Mouse (Mus musculus) left cerebral cortex, adult 18-20 months (tissue): Measurements from ENCODE around the gene Ctbp1. TPM values are rescaled to one million over a fixed set of nuclear protein-coding genes. Genes with fewer than 3 reads are reported as not detected.

Experiments used
- DNase-seq, 2 experiments: peaks; one replicate each; pipeline ENCODE4 v3.0.0; 2021 to 2022; ENCODE audit warnings: low spot score in 2 of 2, mixed read lengths in 1 of 2
- total RNA-seq, 2 experiments: library from RNA; stranded (reverse); gene quantifications; 2 replicates each; pipeline ENCODE4 v1.2.3; 2021

The Ctbp1 gene
- total RNA-seq, 2 experiments from 2014 or later = 340 to 348 TPM

DNA sequence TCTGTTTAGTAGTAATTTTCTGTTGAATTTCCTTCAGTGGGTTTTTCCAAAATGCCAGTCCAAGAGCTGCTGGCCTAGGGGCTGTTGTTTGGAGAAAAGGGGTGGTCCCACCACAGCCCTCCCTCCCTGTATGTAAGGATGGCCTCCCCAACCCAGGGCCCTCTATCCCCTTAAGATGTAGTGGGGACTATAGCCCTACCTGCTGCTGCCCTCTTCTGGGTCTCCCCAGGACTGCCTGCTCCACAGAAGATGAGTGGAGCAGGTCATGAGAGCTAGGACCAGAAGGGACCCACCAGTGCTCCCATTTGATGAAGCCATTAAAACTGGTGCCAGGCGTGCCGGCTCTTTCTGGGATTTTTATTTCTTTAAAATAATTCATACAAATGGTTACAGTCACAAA is 27.4 kb downstream of the Ctbp1 start:
- DNase-seq = no peak

DNA sequence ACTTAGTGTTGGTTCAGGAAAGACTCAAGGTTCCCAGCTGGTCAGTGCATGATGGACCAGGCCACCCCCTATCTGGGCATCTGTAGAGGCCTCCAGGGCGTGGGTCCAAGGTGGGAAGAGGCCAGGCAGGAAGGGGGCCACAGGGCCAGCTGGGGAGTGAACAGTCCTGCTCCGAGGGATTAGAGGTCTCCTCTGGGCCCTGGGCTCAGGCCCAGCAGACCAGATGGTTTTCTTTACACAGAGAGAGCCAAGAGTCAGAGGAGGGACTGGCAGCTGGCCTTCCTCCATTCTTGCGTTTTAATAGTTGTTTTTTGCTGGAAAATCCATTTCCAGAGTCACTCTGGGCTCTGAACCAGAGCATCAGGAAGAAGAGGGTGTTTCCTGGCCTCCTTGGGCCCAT is 29.1 kb downstream of the Ctbp1 start:
- DNase-seq = peak; percentile 12 to 39

DNA sequence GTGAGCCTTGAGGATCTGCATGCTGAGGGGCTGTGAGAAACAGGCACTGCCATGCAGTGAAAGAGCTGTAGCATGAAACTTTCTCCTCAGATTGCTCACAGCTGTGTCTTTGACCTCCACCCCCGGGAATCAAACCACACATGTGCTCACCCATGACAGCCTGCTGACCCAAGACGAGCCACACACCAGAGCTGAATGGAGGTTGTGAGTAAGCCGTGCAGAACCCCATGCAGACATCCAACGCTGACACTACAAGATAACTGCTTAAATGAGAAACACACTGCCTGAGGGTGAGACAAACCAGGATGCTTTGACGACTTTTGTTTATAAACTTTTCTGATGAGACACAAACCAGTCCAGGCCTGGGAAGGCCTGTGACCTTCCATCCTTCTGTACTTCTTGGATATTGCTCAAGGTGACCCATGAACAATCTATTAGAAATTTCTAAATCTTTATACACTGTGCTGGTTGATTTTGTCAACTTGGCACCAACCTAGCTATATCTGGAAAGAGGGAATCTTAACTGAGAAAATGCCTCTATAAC is 30.3 kb downstream of the Ctbp1 start:
- no peak for DNase-seq

DNA sequence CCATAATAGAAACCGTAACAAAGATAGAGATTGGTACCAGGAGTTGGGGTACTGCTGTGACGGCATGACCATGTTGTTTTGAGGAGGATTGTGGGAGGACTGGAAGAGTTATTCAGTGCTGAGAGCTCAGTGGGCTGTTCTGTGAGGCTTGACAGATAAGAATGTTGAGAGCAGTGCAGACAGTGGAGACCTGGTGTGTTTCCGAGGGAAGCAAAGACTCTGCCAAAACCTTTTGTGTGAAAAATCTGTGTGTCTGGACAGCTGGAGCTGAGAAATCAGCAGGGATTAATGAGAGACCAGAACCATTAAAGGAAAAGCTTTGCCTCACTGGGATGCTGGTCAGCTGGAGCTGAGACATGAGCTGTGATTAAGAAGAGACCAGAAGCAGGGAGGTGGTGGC is 34.9 kb downstream of the Ctbp1 start:
- DNase-seq = no peak

DNA sequence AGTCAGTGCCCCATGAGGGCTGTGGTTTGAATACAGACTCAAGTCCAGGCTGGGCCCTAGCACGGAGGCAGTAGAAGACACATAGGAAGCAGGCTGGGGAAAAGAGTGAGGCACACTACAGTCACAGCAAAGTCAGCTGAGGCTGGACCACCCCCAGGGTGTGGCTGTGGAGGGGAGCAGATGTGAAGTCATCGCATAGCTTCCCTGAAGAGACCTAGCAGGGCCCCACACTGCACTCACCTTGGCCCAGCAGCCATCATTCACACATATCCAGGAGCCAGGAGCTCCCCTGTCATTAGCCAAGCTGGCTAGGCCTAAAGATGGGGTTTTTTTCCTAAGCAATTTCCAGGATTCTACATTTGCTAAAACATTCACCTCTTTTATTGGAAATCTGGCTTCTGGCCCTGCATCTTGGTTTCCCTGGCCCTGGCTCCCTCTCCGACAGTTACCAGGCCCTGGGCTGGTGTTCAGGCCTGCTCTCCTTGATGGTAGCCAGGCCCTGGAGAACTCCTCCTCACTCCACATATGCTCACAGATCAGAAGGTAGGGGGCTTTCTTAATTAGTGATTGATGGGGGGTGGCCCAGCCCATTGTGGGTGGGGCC is 35.6 kb downstream of the Ctbp1 start:
- DNase-seq = no peak

DNA sequence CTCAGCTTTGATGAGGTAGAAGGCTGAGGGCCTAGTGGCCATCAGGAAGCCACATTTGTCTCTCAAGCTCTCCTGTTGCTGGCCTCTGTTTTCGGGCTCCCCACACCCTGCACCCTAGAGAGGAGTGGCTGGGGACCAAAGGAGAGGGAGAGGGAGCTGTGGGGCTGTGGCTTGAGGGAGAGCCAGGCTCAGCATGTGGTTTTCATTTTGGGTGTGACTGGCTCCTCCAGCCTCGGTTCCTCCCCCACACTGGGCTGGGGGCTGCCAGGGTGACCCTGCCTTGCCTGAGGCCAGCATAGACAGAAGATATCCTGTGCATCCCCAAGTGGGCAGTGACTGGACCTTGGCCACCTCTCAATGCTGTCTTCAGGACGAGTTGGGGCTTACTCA is 36.5 kb downstream of the Ctbp1 start:
- DNase-seq = no peak

DNA sequence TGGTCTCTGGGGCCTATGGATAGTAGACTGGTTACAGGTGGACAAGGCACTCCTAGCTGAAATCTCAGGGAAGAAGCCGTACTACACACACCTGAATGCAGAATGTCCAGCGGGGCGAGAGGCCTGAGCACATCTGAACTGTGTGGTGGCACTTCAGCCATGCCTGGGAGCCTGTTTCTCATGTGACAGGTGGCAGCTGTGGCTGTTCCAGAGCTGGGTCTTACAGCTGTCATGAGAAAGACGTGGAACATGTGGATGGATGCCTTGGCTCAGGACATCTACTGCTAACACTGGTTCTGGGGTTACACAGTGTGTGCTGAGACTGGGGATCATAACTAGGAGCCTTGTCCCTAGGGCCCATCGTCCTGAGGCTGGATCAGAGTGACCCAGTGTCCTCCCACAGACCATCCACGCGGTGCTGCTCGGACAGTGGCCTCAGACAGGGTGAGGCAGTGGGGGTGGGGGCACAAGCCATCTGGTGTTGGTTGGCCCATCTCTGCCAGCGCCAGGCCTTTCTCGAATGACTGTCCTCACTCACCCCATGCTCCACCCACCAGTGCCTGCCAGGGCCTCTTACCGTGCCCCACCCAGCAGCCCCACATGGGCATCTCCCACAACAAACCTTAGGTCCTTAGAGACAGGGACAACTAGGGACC is 37.1 kb downstream of the Ctbp1 start:
- DNase-seq = no peak

DNA sequence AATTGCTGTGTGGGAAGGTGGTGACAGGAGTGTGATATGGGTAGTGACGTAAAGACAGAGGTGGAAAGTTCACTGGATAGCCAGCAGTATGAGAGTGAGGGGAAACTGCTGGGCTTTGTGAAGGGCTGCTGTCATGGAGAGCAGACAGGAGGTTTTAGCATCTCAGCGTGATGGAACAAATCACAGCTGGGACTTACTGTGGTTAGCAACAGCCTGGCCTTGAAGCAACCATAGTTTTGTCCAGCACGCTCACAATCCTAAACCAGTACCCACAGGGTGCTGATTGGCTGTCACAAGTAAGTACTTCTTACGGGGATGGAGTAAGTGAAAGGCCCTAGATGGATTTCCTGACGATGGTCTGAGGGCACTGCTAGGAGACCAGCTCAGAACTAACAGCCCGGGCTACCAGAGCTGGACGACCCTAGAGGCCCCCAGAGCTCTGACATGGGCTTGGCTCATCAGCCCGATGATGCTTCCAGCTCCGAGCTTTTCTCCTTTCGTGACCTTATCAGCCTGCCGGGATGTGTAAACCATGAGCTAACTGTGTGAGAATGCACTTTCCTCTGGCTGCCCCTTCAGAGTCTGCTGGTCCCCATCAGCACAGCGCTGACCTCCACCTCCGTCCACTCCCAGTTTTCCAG is 40.3 kb downstream of the Ctbp1 start:
- DNase-seq = no peak

DNA sequence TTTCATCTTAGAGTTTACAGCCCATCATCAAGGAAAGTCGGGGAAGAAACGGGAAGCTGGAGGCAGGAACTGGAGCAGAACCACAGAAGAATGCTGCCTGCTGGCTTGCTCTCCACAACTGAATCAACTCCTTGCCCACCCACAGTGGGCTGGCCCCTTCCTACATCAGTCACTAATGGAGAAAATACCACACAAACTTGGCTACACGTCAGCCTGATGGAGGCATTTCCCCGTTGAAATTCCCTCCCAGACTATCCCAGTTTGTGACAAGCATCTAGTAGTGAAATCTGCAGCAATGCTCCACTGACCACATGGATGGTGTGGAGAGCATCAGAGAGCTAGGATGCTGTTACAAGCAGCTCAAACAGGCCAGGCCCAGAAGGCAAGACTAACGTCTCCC is 42.0 kb downstream of the Ctbp1 start:
- DNase-seq = no peak

DNA sequence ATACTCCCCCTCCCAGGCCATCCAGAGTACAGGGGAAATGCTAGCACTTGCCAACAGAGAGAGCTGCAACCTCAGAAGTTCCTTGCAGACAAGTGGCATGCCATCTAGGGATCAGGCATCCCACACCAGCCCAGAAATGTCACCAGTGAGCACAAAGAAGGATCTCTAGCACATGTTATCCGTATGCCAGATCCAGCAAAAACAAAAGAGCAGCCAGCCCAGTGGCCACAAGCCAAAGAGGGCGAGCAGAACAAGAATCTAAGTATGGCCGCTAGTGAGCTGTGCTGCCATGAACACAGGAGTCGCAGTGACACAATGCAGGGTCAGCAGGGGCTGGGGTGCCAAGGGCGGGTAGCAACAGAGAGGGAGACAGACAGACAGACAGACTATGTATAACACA is 44.5 kb downstream of the Ctbp1 start:
- DNase-seq = no peak

DNA sequence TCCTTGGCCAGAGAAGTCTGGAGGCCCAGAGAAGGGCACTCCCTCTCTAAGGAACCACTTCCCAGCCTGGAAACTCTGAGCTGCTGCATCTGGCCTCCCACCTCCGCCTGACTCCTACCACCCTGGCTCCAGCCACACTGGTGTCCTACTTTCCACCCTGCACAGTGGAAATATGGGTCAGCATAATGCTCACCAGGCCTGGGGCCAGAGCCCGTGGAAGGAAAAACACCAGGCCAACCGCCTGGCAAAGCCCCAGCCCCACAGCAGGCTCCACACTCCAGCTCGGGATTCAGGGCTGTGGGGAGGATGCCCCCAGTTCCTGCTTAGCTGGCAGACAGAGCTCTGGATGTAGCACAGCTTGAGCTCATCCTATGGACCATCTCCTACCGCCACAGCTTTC is 46.4 kb downstream of the Ctbp1 start:
- DNase-seq = peak; percentile 56 to 81

DNA sequence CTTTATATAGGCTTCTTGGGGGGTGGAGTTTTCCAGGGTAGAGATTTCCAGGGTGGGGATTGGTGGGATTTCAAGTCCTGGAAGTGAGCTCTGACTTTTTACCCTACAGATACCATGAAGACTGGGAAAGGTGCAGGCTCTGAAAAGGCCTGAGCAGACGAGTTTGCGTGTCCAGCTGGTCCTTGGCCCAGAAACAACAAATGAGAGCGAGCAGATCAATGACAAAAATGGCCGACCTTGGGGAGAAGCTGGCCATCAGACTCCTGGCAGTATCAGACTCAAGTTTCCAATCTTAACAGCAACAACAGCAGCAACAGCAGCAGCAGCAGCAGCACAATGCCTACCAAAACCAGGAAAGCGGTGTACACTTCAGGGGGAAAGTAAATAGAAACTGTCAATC is 49.1 kb downstream of the Ctbp1 start:
- DNase-seq = no peak

DNA sequence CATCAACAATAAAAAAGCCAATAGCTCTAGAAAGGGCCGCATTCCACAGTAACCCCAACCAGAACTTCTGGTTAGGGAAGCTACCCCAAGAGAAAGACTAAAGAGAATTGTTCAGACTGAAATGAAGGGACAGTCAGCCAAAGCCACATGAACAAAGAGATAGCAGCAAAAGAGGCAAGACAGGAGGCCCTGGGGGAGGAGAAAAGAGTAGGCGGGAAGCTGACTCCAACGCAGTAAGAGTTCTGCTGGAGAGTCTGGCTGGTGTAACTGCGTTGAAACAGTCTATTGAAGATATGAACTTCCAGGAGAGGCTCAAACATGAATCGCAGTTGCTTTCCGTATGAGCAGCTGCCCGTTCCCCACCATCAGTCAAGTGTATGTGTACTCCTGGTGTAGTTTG is 50.3 kb downstream of the Ctbp1 start:
- no peak for DNase-seq

DNA sequence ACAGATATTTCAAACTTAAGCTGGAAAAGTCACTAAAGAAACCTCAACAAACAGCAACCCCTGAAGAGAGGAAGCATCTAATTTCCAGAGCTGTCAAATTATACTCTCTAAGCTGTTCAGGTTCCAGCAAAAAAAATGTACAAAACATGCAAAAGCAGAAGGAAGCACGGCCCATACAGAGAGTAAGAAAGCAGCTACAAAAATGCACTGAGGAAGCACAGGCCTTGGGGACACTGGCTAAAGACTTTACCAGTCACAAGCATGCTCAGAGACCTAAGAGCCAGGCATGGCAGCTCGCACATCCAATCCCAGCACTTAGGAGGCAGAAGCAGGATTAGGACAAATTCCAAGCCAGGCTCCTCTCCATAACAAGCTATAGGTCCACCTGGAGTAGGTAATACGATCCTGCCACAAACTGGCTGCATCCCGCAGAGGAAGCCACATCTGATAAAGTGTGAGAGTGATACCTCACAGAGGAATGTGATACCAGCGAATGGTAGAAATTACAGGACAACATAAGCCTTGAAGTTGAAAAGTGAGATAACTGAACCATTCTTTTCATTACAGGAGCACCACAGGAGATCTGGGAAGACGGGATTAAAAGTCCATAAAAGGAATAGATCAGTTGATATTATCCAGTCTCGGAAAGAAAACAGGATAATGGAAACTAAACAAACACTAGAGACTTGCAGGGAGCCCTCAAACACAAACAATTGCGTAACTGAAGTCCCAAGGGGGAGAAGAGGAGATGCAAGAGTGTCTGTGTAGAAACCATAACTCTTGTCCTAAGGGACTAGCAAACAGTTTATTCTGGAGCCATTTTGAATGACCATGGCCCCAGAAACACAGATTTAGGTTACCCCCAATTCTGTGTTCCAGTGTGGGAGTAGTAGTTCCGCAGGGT is 51.7 kb downstream of the Ctbp1 start:
- no peak for DNase-seq

DNA sequence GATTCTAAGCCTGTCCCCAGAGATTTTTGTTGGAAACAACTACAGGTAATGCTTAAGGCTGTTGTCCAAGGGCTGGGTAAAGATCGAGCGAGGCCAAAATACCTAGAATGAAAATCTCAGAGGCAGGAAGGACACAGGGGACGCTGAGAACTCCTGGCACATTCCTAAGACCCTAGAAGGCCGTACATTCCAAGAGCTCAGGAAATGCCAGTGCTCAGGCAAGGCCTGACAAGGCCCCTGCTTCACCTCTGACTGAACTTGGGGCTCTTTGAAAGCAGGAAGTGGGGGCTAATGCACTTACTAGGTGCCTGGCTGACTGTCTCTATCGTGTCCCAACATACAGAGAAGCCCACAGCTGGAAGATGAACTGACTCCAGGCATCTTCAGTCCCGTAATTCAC is 52.4 kb downstream of the Ctbp1 start:
- no peak for DNase-seq

DNA sequence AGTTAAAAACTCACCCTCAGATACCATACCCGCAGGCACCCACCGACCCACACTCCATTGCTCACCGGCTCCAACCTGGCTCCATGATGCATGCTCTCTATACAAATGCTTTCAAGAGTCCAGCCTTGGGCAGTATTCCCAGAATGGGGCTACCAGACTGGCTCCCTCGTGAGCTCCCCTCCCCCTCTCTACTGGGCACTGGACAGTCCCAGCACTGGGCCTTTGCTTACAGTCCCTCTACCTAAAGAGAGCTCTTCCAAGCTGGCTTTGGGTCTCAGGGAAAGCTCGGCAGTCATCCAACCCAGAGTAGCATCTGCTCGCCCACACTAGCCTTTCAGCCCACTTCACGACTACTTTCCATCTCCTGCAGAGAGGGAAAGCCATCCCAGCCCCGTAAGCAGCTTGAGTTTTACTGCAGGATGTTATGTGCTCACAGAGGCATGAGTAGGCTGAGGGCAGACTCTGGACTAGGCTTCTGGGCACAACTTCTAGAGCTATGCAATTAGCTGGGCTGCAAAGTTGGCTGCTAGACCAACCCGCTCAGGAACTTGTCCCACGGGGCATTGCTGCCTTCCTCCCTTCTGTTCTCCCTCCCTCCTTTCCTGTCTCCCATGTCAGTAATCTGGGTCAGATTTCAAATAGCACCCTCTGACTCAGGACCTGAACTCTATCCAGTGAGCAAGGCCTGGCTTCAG is 54.3 kb downstream of the Ctbp1 start:
- peak; percentile 65 to 76 for DNase-seq

DNA sequence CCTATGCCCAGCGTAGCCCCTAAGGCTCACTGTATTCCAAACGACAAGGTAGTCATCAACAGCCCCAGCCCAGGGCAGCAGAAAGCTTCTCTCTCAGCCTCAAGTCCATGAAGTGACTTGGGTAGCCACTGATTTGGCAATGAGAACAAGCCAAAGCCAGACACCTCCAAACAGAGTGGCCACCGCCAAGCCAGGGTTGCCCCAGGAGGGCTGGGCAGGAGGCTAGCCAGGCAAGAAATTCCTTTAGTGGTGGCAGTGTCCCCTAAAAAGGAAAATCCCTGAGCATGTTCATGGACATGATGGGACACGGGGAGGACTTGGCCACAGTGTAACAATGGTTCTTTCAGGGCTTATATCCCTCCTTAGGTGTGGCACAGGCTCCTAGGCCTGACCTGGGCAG is 55.0 kb downstream of the Ctbp1 start:
- no peak for DNase-seq

DNA sequence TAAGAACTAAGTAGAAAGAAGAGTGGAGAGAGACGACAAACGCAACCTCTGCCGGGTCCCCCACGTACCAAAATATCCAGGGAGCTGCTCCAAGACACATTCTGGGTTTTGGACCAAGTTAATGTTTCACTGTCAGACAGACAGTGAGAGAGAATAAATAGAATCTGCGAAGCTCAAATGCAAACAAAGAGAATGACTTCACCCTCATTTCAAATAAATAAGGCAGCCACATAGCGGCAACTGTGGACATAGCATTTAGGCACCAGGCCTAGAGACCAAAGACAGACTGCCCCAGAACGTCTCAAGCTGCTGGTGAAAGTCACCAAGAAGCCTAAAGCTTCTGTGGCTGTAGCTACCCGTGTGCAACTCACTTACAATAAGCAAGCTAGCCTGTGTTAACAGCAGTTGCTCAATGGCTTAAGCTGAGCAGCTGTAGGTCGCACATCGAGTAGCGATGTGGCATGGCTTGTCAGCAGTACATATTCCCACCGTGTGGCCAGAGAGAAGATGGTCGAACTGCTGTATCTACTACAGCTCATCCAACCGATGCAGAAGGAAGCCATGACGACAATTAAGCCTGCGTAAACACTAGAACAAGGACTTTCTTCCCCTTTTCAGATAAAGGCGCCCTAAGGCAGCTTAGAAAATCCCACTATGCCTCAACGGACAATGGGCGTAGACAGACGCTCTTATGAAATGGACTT is 55.9 kb downstream of the Ctbp1 start:
- no peak for DNase-seq

DNA sequence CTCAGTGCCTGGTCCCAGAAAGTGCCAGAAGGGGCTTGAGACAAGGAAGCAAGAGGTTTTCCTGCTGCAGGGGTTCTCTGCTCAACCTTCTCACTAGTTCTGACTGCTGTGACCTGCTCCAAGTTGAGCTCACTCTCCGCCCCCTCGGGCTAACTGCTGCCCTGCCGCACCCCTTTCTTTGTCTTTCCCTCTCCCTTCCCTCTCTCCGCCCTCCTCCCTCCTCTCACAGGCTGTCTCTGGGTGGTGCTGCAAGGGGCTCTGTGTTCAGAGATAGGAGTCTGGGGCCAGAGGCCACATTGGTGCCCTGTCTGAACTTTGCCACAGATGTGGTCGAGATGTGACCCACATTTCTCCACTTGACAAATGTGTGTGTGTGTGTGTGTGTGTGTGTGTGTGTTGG is 56.7 kb downstream of the Ctbp1 start, which contains the start of gene Spon2:
TSS of gene Spon2 (minus strand) at position 375 of the 400 bp plus-strand sequence.
- no peak for DNase-seq

DNA sequence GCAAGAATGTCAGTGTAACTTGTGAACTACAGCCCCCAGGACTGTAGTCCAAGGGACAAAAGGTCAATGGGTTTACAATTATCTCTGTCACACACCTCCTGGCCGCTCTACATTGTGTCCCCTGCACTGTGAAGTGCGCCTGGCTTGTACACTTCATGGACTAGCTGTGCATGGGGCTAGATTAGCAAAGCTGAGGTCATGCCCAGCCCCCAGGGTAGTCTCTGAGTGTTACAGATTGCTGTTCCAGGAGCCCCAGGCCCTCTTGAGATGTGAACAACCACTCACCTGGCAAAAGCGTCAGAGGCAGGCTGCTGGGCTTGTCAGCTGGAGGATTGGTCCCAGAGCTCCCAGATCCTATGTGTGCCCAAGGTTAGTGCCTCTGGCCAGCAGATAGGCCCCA is 57.1 kb downstream of the Ctbp1 start:
- DNase-seq = no peak
